Mouse (Mus musculus) layer of hippocampus, postnatal 25 days (tissue): ENCODE results near the gene Alk. TPM values are rescaled to one million over a fixed set of nuclear protein-coding genes. Genes with fewer than 3 reads are reported as not detected.
A peak's percentile ranks its signal among the peaks of the same experiment; 100 is the strongest.

Experiments used
- DNase-seq, 2 experiments: peaks; one replicate each; pipeline ENCODE4 v3.0.0; 2022; ENCODE audit warnings: mixed read lengths in 2 of 2, low spot score in 1 of 2; ENCODE audit errors: extremely low spot score in 1 of 2
- total RNA-seq, 2 experiments: library from RNA; stranded (reverse); gene quantifications; 2 replicates each; pipeline ENCODE4 v1.2.3; 2021

Gene Alk
- total RNA-seq, 2 experiments from 2014 or later, result 5.8 to 6.1 TPM

GRCm38 (mm10) chr17:72168152-72168551 is 436.3 kb downstream of the Alk start:
- no peak for DNase-seq

- DNase-seq, result no peak
Measured at GRCm38 (mm10) chr17:72158857-72159385, 445.5 kb downstream of the Alk start.

- no peak for DNase-seq
Measured at GRCm38 (mm10) chr17:72157830-72158629, 446.4 kb downstream of the Alk start.

- DNase-seq, result no peak
Measured at GRCm38 (mm10) chr17:72153038-72153437, 451.4 kb downstream of the Alk start.

- no peak for DNase-seq
Measured at GRCm38 (mm10) chr17:72144946-72145598, 459.4 kb downstream of the Alk start.

GRCm38 (mm10) chr17:72144461-72144860 is 460.0 kb downstream of the Alk start:
- no peak for DNase-seq

- DNase-seq, result no peak
Measured at GRCm38 (mm10) chr17:72132140-72132911, 472.1 kb downstream of the Alk start.

GRCm38 (mm10) chr17:72121660-72122059 is 482.8 kb downstream of the Alk start:
- no peak for DNase-seq

- DNase-seq, result no peak
Measured at GRCm38 (mm10) chr17:72120278-72120677, 484.1 kb downstream of the Alk start.

- DNase-seq, result no peak
Measured at GRCm38 (mm10) chr17:72118376-72118775, 486.1 kb downstream of the Alk start.

- no peak for DNase-seq
Measured at GRCm38 (mm10) chr17:72115271-72115944, 489.0 kb downstream of the Alk start.

GRCm38 (mm10) chr17:72112004-72112403 is 492.4 kb downstream of the Alk start:
- DNase-seq, result no peak

- DNase-seq, result no peak
Measured at GRCm38 (mm10) chr17:72111528-72111927, 492.9 kb downstream of the Alk start.

- no peak for DNase-seq
Measured at GRCm38 (mm10) chr17:72087261-72087703, 517.1 kb downstream of the Alk start.

- no peak for DNase-seq
Measured at GRCm38 (mm10) chr17:72081396-72081795, 523.0 kb downstream of the Alk start.

- DNase-seq, result peak; percentile 14 to 22
Measured at GRCm38 (mm10) chr17:72076306-72076921, 528.0 kb downstream of the Alk start.

GRCm38 (mm10) chr17:72071871-72072270 is 532.6 kb downstream of the Alk start:
- DNase-seq, result no peak

- no peak for DNase-seq
Measured at GRCm38 (mm10) chr17:72068176-72068575, 536.3 kb downstream of the Alk start.

- DNase-seq, result no peak
Measured at GRCm38 (mm10) chr17:72062978-72063377, 541.4 kb downstream of the Alk start.

GRCm38 (mm10) chr17:72059312-72059711 is 545.1 kb downstream of the Alk start:
- no peak for DNase-seq
